Mouse (Mus musculus): ENCODE data around the gene Tmem184b. TPM values are rescaled to one million over a fixed set of nuclear protein-coding genes. Genes with fewer than 3 reads are reported as not detected.

Gene Tmem184b
- polyA plus RNA-seq, 1 experiment from 2014 or later, result 33.5 TPM

- H3K27me3 ChIP-seq (ENCODE audit: control insufficient read depth, insufficient read depth, low read length), result no peaks in the 10 kb centered on the region
- peaks cover 41% of the 10 kb centered on the region for H3K36me3 ChIP-seq (ENCODE audit: control insufficient read depth, insufficient read depth, low read length)
- H3K27ac ChIP-seq (ENCODE audit: low read depth, low read length), result peak overlapping the region; percentile 42; the same call in 1 of the 2 replicates
- 50% methylated on average over 21 of the region's 21 CpGs for WGBS
- DNase-seq (ENCODE audit: low spot score) (peak; percentile 18), ATAC-seq (ENCODE audit: low FRiP score) (no peak)
- H3K4me3 ChIP-seq (ENCODE audit: low read depth, low read length), result no peak overlapping the region
- H3K9me3 ChIP-seq (ENCODE audit: control insufficient read depth, low read length), result no peaks in the 10 kb centered on the region
- no peak overlapping the region for H3K4me2 ChIP-seq (replicated peaks; ENCODE audit: low read depth, low read length)
- peaks cover 6% of the 10 kb centered on the region for H3K4me1 ChIP-seq (replicated peaks; ENCODE audit: control insufficient read depth, insufficient read depth, low read length)
- H3K9ac ChIP-seq (ENCODE audit: low read depth, low read length), result no peak overlapping the region
Measured at GRCm38 (mm10) chr15:79432892-79433291, 29.5 kb upstream of the Tmem184b start.

GRCm38 (mm10) chr15:79432328-79432727 lies 29.0 kb upstream of the Tmem184b start:
- DNase-seq (ENCODE audit: low spot score), result no peak
- Histone ChIP-seq H3K4me2 (replicated peaks; ENCODE audit: low read depth, low read length) (no peak overlapping the region), H3K4me1 (replicated peaks; ENCODE audit: control insufficient read depth, insufficient read depth, low read length) (peaks cover 4% of the 10 kb centered on the region), H3K27ac (ENCODE audit: low read depth, low read length) (peak overlapping the region; percentile 42; the same call in 1 of the 2 replicates), H3K9me3 (ENCODE audit: control insufficient read depth, low read length) (no peaks in the 10 kb centered on the region), H3K4me3 (ENCODE audit: low read depth, low read length) (no peak overlapping the region), H3K9ac (ENCODE audit: low read depth, low read length) (no peak overlapping the region), H3K27me3 (ENCODE audit: control insufficient read depth, insufficient read depth, low read length) (no peaks in the 10 kb centered on the region), H3K36me3 (ENCODE audit: control insufficient read depth, insufficient read depth, low read length) (peaks cover 39% of the 10 kb centered on the region)
- no peak for ATAC-seq (ENCODE audit: low FRiP score)
- WGBS, result 85% methylated on average over 11 of the region's 11 CpGs

GRCm38 (mm10) chr15:79431925-79432324 lies 28.6 kb upstream of the Tmem184b start:
- H3K27me3 ChIP-seq (ENCODE audit: control insufficient read depth, insufficient read depth, low read length), result no peaks in the 10 kb centered on the region
- ATAC-seq (ENCODE audit: low FRiP score), result no peak
- H3K4me1 ChIP-seq (replicated peaks; ENCODE audit: control insufficient read depth, insufficient read depth, low read length), result peaks cover 4% of the 10 kb centered on the region
- WGBS, result 80% methylated on average over 7 of the region's 7 CpGs
- no peak overlapping the region for H3K4me2 ChIP-seq (replicated peaks; ENCODE audit: low read depth, low read length)
- DNase-seq (ENCODE audit: low spot score), result no peak
- no peak overlapping the region for H3K27ac ChIP-seq (ENCODE audit: low read depth, low read length)
- H3K9ac ChIP-seq (ENCODE audit: low read depth, low read length), result no peak overlapping the region
- H3K4me3 ChIP-seq (ENCODE audit: low read depth, low read length), result no peak overlapping the region
- H3K36me3 ChIP-seq (ENCODE audit: control insufficient read depth, insufficient read depth, low read length), result peaks cover 43% of the 10 kb centered on the region
- no peaks in the 10 kb centered on the region for H3K9me3 ChIP-seq (ENCODE audit: control insufficient read depth, low read length)

- Histone ChIP-seq H3K4me3 (ENCODE audit: low read depth, low read length) (no peak overlapping the region), H3K4me2 (replicated peaks; ENCODE audit: low read depth, low read length) (no peak overlapping the region), H3K9ac (ENCODE audit: low read depth, low read length) (no peak overlapping the region), H3K4me1 (replicated peaks; ENCODE audit: control insufficient read depth, insufficient read depth, low read length) (no peaks in the 10 kb centered on the region; the same call in 1 of the 2 replicates), H3K9me3 (ENCODE audit: control insufficient read depth, low read length) (no peaks in the 10 kb centered on the region), H3K27me3 (ENCODE audit: control insufficient read depth, insufficient read depth, low read length) (no peaks in the 10 kb centered on the region), H3K36me3 (ENCODE audit: control insufficient read depth, insufficient read depth, low read length) (peaks cover 53% of the 10 kb centered on the region), H3K27ac (ENCODE audit: low read depth, low read length) (no peak overlapping the region)
- DNase-seq (ENCODE audit: low spot score), result no peak
- WGBS, result 78% methylated on average over 10 of the region's 10 CpGs
- ATAC-seq (ENCODE audit: low FRiP score), result no peak
Measured at GRCm38 (mm10) chr15:79430461-79431000, 27.2 kb upstream of the Tmem184b start.

GRCm38 (mm10) chr15:79429994-79430393 lies 26.6 kb upstream of the Tmem184b start:
- H3K4me3 ChIP-seq (ENCODE audit: low read depth, low read length), result no peak overlapping the region
- H3K27me3 ChIP-seq (ENCODE audit: control insufficient read depth, insufficient read depth, low read length), result no peaks in the 10 kb centered on the region
- no peak overlapping the region for H3K9ac ChIP-seq (ENCODE audit: low read depth, low read length)
- no peaks in the 10 kb centered on the region; the same call in 1 of the 2 replicates for H3K4me1 ChIP-seq (replicated peaks; ENCODE audit: control insufficient read depth, insufficient read depth, low read length)
- H3K36me3 ChIP-seq (ENCODE audit: control insufficient read depth, insufficient read depth, low read length), result peaks cover 55% of the 10 kb centered on the region
- DNase-seq (ENCODE audit: low spot score) (no peak), ATAC-seq (ENCODE audit: low FRiP score) (no peak)
- 89% methylated on average over 7 of the region's 9 CpGs for WGBS
- H3K9me3 ChIP-seq (ENCODE audit: control insufficient read depth, low read length), result no peaks in the 10 kb centered on the region
- no peak overlapping the region for H3K4me2 ChIP-seq (replicated peaks; ENCODE audit: low read depth, low read length)
- H3K27ac ChIP-seq (ENCODE audit: low read depth, low read length), result no peak overlapping the region

- Histone ChIP-seq H3K9ac (ENCODE audit: low read depth, low read length) (no peak overlapping the region), H3K27ac (ENCODE audit: low read depth, low read length) (no peak overlapping the region), H3K36me3 (ENCODE audit: control insufficient read depth, insufficient read depth, low read length) (peaks cover 55% of the 10 kb centered on the region), H3K27me3 (ENCODE audit: control insufficient read depth, insufficient read depth, low read length) (no peaks in the 10 kb centered on the region), H3K4me1 (replicated peaks; ENCODE audit: control insufficient read depth, insufficient read depth, low read length) (no peaks in the 10 kb centered on the region; the same call in 1 of the 2 replicates), H3K9me3 (ENCODE audit: control insufficient read depth, low read length) (no peaks in the 10 kb centered on the region), H3K4me2 (replicated peaks; ENCODE audit: low read depth, low read length) (no peak overlapping the region), H3K4me3 (ENCODE audit: low read depth, low read length) (no peak overlapping the region)
- DNase-seq (ENCODE audit: low spot score), result no peak
- no peak for ATAC-seq (ENCODE audit: low FRiP score)
- 84% methylated on average over 12 of the region's 12 CpGs for WGBS
Measured at GRCm38 (mm10) chr15:79429527-79429926, 26.2 kb upstream of the Tmem184b start.

- peaks cover 50% of the 10 kb centered on the region for H3K36me3 ChIP-seq (ENCODE audit: control insufficient read depth, insufficient read depth, low read length)
- DNase-seq (ENCODE audit: low spot score) (no peak), ATAC-seq (ENCODE audit: low FRiP score) (no peak)
- H3K27me3 ChIP-seq (ENCODE audit: control insufficient read depth, insufficient read depth, low read length), result no peaks in the 10 kb centered on the region
- H3K4me2 ChIP-seq (replicated peaks; ENCODE audit: low read depth, low read length), result no peak overlapping the region
- no peak overlapping the region for H3K9ac ChIP-seq (ENCODE audit: low read depth, low read length)
- H3K9me3 ChIP-seq (ENCODE audit: control insufficient read depth, low read length), result no peaks in the 10 kb centered on the region
- WGBS, result 81% methylated on average over 4 of the region's 4 CpGs
- no peaks in the 10 kb centered on the region; the same call in 1 of the 2 replicates for H3K4me1 ChIP-seq (replicated peaks; ENCODE audit: control insufficient read depth, insufficient read depth, low read length)
- no peak overlapping the region for H3K4me3 ChIP-seq (ENCODE audit: low read depth, low read length)
- no peak overlapping the region for H3K27ac ChIP-seq (ENCODE audit: low read depth, low read length)
Measured at GRCm38 (mm10) chr15:79428616-79429015, 25.2 kb upstream of the Tmem184b start.

GRCm38 (mm10) chr15:79427516-79427915 lies 24.1 kb upstream of the Tmem184b start:
- H3K27ac ChIP-seq (ENCODE audit: low read depth, low read length), result no peak overlapping the region
- H3K27me3 ChIP-seq (ENCODE audit: control insufficient read depth, insufficient read depth, low read length), result no peaks in the 10 kb centered on the region
- 93% methylated on average over 6 of the region's 6 CpGs for WGBS
- ATAC-seq (ENCODE audit: low FRiP score) (no peak), DNase-seq (ENCODE audit: low spot score) (no peak)
- no peak overlapping the region for H3K4me2 ChIP-seq (replicated peaks; ENCODE audit: low read depth, low read length)
- peaks cover 52% of the 10 kb centered on the region for H3K36me3 ChIP-seq (ENCODE audit: control insufficient read depth, insufficient read depth, low read length)
- no peaks in the 10 kb centered on the region for H3K9me3 ChIP-seq (ENCODE audit: control insufficient read depth, low read length)
- H3K4me1 ChIP-seq (replicated peaks; ENCODE audit: control insufficient read depth, insufficient read depth, low read length), result no peaks in the 10 kb centered on the region
- H3K9ac ChIP-seq (ENCODE audit: low read depth, low read length), result no peak overlapping the region
- H3K4me3 ChIP-seq (ENCODE audit: low read depth, low read length), result no peak overlapping the region

GRCm38 (mm10) chr15:79425516-79425915 lies 22.1 kb upstream of the Tmem184b start:
- H3K9me3 ChIP-seq (ENCODE audit: control insufficient read depth, low read length), result no peaks in the 10 kb centered on the region
- no peak overlapping the region for H3K4me3 ChIP-seq (ENCODE audit: low read depth, low read length)
- ATAC-seq (ENCODE audit: low FRiP score) (no peak), DNase-seq (ENCODE audit: low spot score) (no peak)
- H3K4me1 ChIP-seq (replicated peaks; ENCODE audit: control insufficient read depth, insufficient read depth, low read length), result no peaks in the 10 kb centered on the region
- H3K27me3 ChIP-seq (ENCODE audit: control insufficient read depth, insufficient read depth, low read length), result no peaks in the 10 kb centered on the region
- no peak overlapping the region for H3K27ac ChIP-seq (ENCODE audit: low read depth, low read length)
- no peak overlapping the region for H3K9ac ChIP-seq (ENCODE audit: low read depth, low read length)
- H3K4me2 ChIP-seq (replicated peaks; ENCODE audit: low read depth, low read length), result no peak overlapping the region
- H3K36me3 ChIP-seq (ENCODE audit: control insufficient read depth, insufficient read depth, low read length), result peaks cover 54% of the 10 kb centered on the region
- WGBS, result 82% methylated on average over 11 of the region's 11 CpGs

Data from hindbrain, embryonic 11.5 days (tissue).